Mouse (Mus musculus): Measurements from ENCODE around the gene Rptor.

- no peak for TF ChIP-seq POLR2A (IDR thresholded peaks at IDR 0.05; ENCODE audit: borderline replicate concordance, insufficient read depth, low read length)
- TF ChIP-seq CTCF (IDR thresholded peaks at IDR 0.05; ENCODE audit: borderline replicate concordance, insufficient read depth, low read depth, low read length) = no peak
Observed at GRCm38 (mm10) chr11:119920668-119921067, 318.0 kb downstream of the Rptor start.
